Mouse (Mus musculus) MEL (cell line): ENCODE data around the gene Med19. TPM values are rescaled to one million over a fixed set of nuclear protein-coding genes. Genes with fewer than 3 reads are reported as not detected.
"Not testable (repeated sequence)": the region's sequence is repeated elsewhere in the genome, so short reads cannot be mapped to it uniquely, and the experiment has no call there.

Experiments
- DNase-seq: peaks from one replicate; pipeline ENCODE4 v3.0.0; 2011; ENCODE audit warnings: low read depth, low spot score
- H3K27ac ChIP-seq: 2 replicates; pipeline ENCODE4 v1.5.1; 2012; ENCODE audit warnings: low read depth, mild to moderate bottlenecking, control low read depth, low read length, moderate library complexity; ENCODE audit not compliant: control insufficient read depth
- H3K27me3 ChIP-seq, 2 experiments: fragments of 150-350 bp in 1 of 2; sonication (generic) in 1 of 2; 2 replicates each; pipeline ENCODE4 v1.6.1; 2012; ENCODE audit warnings: low read length in 2 of 2, mild to moderate bottlenecking in 2 of 2, improper control_type of control experiment in 1 of 2, moderate library complexity in 1 of 2; ENCODE audit not compliant: insufficient read depth in 2 of 2, control insufficient read depth in 1 of 2
- H3K36me3 ChIP-seq, 2 experiments: 2 replicates each; pipeline ENCODE4 v1.6.1; 2012 to 2014; ENCODE audit warnings: low read length in 2 of 2, improper control_type of control experiment in 1 of 2, inconsistent platforms in 1 of 2, mild to moderate bottlenecking in 1 of 2; ENCODE audit not compliant: insufficient read depth in 2 of 2, control insufficient read depth in 1 of 2
- H3K4me1 ChIP-seq, 2 experiments: fragments of 150-350 bp in 1 of 2; sonication (generic) in 1 of 2; 2 replicates each; pipeline ENCODE4 v1.6.1; 2012; ENCODE audit warnings: low read length in 2 of 2, improper control_type of control experiment in 1 of 2, mild to moderate bottlenecking in 1 of 2; ENCODE audit not compliant: insufficient read depth in 2 of 2, control insufficient read depth in 1 of 2
- H3K4me3 ChIP-seq, 2 experiments: fragments of 150-350 bp in 1 of 2; sonication (generic) in 1 of 2; 2 replicates each; pipeline ENCODE4 v1.5.1; 2012; ENCODE audit warnings: low read depth in 2 of 2, low read length in 2 of 2, mild to moderate bottlenecking in 2 of 2, moderate library complexity in 2 of 2, control low read depth in 1 of 2, improper control_type of control experiment in 1 of 2; ENCODE audit not compliant: control insufficient read depth in 1 of 2, insufficient read depth in 1 of 2
- H3K79me2 ChIP-seq: 2 replicates; pipeline ENCODE4 v1.6.1; 2012; ENCODE audit warnings: mild to moderate bottlenecking, low read length, moderate library complexity; ENCODE audit not compliant: control insufficient read depth, poor library complexity, insufficient read depth
- H3K9ac ChIP-seq: 2 replicates; pipeline ENCODE4 v1.6.1; 2012; ENCODE audit warnings: low read depth, mild to moderate bottlenecking, control low read depth, low read length, moderate library complexity; ENCODE audit not compliant: control insufficient read depth, poor library complexity, severe bottlenecking
- H3K9me3 ChIP-seq: fragments of 150-350 bp; sonication (generic); replicated peaks from 2 replicates; pipeline ENCODE4 v1.6.1; 2012; ENCODE audit warnings: mild to moderate bottlenecking, low read length, improper control_type of control experiment, moderate library complexity; ENCODE audit not compliant: insufficient read depth
- BHLHE40 ChIP-seq: IDR thresholded peaks from 2 replicates; pipeline ENCODE4 v1.6.1; 2012; ENCODE audit warnings: low read depth, mild to moderate bottlenecking, inconsistent platforms, low read length, improper control_type of control experiment, borderline replicate concordance
- CHD1 ChIP-seq: IDR thresholded peaks from 2 replicates; pipeline ENCODE4 v1.6.1; 2012; ENCODE audit warnings: low read depth, mild to moderate bottlenecking, inconsistent platforms, low read length, improper control_type of control experiment
- CHD2 ChIP-seq: IDR thresholded peaks from 2 replicates; pipeline ENCODE4 v1.6.1; 2011; ENCODE audit warnings: low read length, improper control_type of control experiment
- E2F4 ChIP-seq: IDR thresholded peaks from 2 replicates; pipeline ENCODE4 v1.6.1; 2011; ENCODE audit warnings: low read depth, low read length, improper control_type of control experiment, borderline replicate concordance
- GATA1 ChIP-seq: IDR thresholded peaks from 2 replicates; pipeline ENCODE4 v1.6.1; 2011; ENCODE audit warnings: low read depth, low read length, improper control_type of control experiment
- HCFC1 ChIP-seq: IDR thresholded peaks from 2 replicates; pipeline ENCODE4 v1.6.1; 2012; ENCODE audit warnings: low read depth, mild to moderate bottlenecking, inconsistent platforms, low read length, improper control_type of control experiment, moderate library complexity
- KAT2A ChIP-seq: conservative IDR thresholded peaks from 2 replicates; pipeline ENCODE4 v1.6.1; 2012; ENCODE audit warnings: low read depth, low read length, improper control_type of control experiment, inconsistent platforms
- MAZ ChIP-seq: IDR thresholded peaks from 2 replicates; pipeline ENCODE4 v1.6.1; 2012; ENCODE audit warnings: low read depth, mild to moderate bottlenecking, inconsistent platforms, low read length, improper control_type of control experiment
- MEF2A ChIP-seq: IDR thresholded peaks from 2 replicates; pipeline ENCODE4 v1.6.1; 2014; ENCODE audit warnings: low read depth, mild to moderate bottlenecking, inconsistent platforms, low read length, improper control_type of control experiment; ENCODE audit not compliant: poor library complexity, insufficient replicate concordance, severe bottlenecking; ENCODE audit errors: extremely low read depth
- MXI1 ChIP-seq: IDR thresholded peaks from 2 replicates; pipeline ENCODE4 v1.6.1; 2011; ENCODE audit warnings: mild to moderate bottlenecking, low read depth, low read length, improper control_type of control experiment
- MYB ChIP-seq: IDR thresholded peaks from 2 replicates; pipeline ENCODE4 v1.6.1; 2011; ENCODE audit warnings: mild to moderate bottlenecking, low read depth, low read length, improper control_type of control experiment
- MYC ChIP-seq: IDR thresholded peaks from 2 replicates; pipeline ENCODE4 v1.6.1; 2011; ENCODE audit warnings: low read depth, mild to moderate bottlenecking, low read length, improper control_type of control experiment, moderate library complexity
- NELFE ChIP-seq: IDR thresholded peaks from 2 replicates; pipeline ENCODE4 v1.6.1; 2011; ENCODE audit warnings: low read depth, low read length, improper control_type of control experiment
- POLR2AphosphoS2 ChIP-seq: IDR thresholded peaks from 2 replicates; pipeline ENCODE4 v1.6.1; 2011; ENCODE audit warnings: low read length, improper control_type of control experiment
- POLR2AphosphoS5 ChIP-seq: IDR thresholded peaks from 2 replicates; pipeline ENCODE4 v1.6.1; 2012; ENCODE audit warnings: low read depth, borderline replicate concordance, mild to moderate bottlenecking, inconsistent platforms, low read length, moderate library complexity, mixed read lengths
- RCOR1 ChIP-seq: IDR thresholded peaks from 2 replicates; pipeline ENCODE4 v1.6.1; 2012; ENCODE audit warnings: low read depth, mild to moderate bottlenecking, inconsistent platforms, low read length, improper control_type of control experiment
- SIN3A ChIP-seq: IDR thresholded peaks from 2 replicates; pipeline ENCODE4 v1.6.1; 2012; ENCODE audit warnings: low read length, improper control_type of control experiment, inconsistent platforms
- SMC3 ChIP-seq: IDR thresholded peaks from 2 replicates; pipeline ENCODE4 v1.6.1; 2011; ENCODE audit warnings: low read depth, low read length, improper control_type of control experiment
- TAL1 ChIP-seq: IDR thresholded peaks from 2 replicates; pipeline ENCODE4 v1.6.1; 2012; ENCODE audit warnings: mild to moderate bottlenecking, inconsistent platforms, low read length, moderate library complexity, mixed read lengths
- TBP ChIP-seq: IDR thresholded peaks from 2 replicates; pipeline ENCODE4 v1.8.0; 2011; ENCODE audit warnings: low read depth, low read length, improper control_type of control experiment
- UBTF ChIP-seq: IDR thresholded peaks from 2 replicates; pipeline ENCODE4 v1.6.1; 2012; ENCODE audit warnings: low read depth, mild to moderate bottlenecking, inconsistent platforms, low read length, improper control_type of control experiment, moderate library complexity, borderline replicate concordance; ENCODE audit not compliant: insufficient read depth
- ZKSCAN1 ChIP-seq: IDR thresholded peaks from 2 replicates; pipeline ENCODE4 v1.6.1; 2012; ENCODE audit warnings: low read depth, mild to moderate bottlenecking, inconsistent platforms, low read length, improper control_type of control experiment, moderate library complexity
- ZMIZ1 ChIP-seq: IDR thresholded peaks from 2 replicates; pipeline ENCODE4 v1.6.1; 2012; ENCODE audit warnings: low read depth, mild to moderate bottlenecking, inconsistent platforms, low read length, improper control_type of control experiment, moderate library complexity
- polyA plus RNA-seq, 2 experiments: library from polyadenylated mRNA; stranded (reverse) in 1 of 2; unstranded in 1 of 2; fragments of >175 nt in 1 of 2; fragments of >200 nt in 1 of 2; gene quantifications; 2 replicates each; pipeline versions ENCODE4 v1.2.1 to v1.2.4; 2012; ENCODE audit warnings: low replicate concordance in 2 of 2, low read depth in 1 of 2; ENCODE audit not compliant: insufficient read length in 2 of 2, insufficient read depth in 1 of 2, missing spikeins in 1 of 2
- total RNA-seq: library from RNA; depleted of rRNA; stranded (reverse); fragments of 300-350 nt; gene quantifications from 2 replicates; pipeline ENCODE4 v1.2.3, GENCODE M21; 2012

Med19 gene
- total and polyA plus RNA-seq, 3 experiments: 18.8 to 26.0 TPM; not detected in 1

DNA sequence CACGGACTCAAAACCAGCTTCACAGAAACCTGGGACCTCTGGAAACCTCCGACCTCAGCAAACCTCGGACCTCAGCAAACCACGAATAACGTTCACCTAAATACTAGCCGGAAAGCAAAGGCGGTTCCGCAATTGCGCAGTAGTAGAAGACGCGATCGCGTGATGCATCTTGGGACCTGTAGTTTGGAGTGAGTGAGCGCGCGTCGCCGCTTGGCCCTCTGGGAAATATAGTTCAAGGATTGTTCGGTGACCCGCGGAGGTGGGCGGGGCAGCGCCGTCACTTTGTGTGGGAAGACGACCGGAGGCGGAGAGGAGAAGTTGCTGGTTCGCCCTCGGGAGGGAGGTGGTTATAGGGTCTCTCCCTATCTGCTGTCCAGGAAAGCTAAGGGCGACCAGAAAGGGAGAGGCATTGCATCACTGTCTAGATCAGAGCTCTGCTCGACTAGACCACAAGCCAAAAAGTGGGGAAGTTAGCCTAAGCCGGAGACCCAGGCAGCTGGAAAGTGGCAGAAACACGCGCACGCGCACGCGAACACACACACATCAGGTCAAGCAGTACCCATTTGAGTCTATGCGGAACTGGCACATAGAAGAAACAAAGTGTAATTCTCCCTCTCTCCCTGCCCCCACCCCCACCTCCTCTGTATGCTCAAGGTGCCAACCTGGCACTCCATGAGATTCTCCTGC is 49.1 kb downstream of the Med19 start, which contains the start of gene Clp1 (continued):
- TF ChIP-seq MAZ (0 out of 2 replicates have a peak, but pooled peaks have one; percentile 50), POLR2AphosphoS5 (no peak), RCOR1 (no peak), MYC (no peak), BHLHE40 (no peak), MEF2A (no peak), GATA1 (no peak), MXI1 (peak; percentile 87), POLR2AphosphoS2 (peak; percentile 96), UBTF (no peak), SIN3A (peak; percentile 99), ZMIZ1 (peak; percentile 88), SMC3 (no peak), ZKSCAN1 (no peak), TBP (peak; percentile 91), HCFC1 (peak; percentile 97), CHD2 (peak; percentile 86), CHD1 (no peak), KAT2A (peak; percentile 97), E2F4 (no peak), MYB (peak; percentile 67), TAL1 (no peak), NELFE (peak; percentile 93)

DNA sequence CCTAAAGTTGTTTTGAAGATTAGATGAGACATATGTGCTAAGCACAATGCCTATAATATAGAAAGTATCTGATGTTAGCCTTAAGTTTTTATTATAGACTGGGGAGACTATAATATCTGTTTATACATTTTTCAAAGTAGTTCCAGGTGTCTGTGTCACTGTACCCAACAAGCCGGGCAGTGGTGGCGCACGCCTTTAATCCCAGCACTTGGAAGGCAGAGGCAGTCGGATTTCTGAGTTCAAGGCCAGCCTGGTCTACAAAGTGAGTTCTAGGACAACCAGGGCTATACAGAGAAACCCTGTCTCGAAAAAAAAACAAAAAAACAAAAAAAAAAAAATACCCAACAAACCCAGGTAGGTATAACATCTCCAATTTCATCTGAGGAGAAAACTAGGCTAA is 50.0 kb downstream of the Med19 start:
- Histone ChIP-seq H3K79me2 (peaks cover 27% of the 10 kb centered on the region), H3K36me3 (peaks cover 5 to 20% of the 10 kb centered on the region in 2 experiments; a peak in 3 of 4 replicates), H3K4me1 (peaks cover 3 to 10% of the 10 kb centered on the region in 2 experiments), H3K4me3 (peak overlapping the region in 1 of 2 experiments; percentile 52; a peak in 2 of 4 replicates)
- H3K9me3 ChIP-seq, H3K9ac ChIP-seq, H3K27me3 ChIP-seq, H3K27ac ChIP-seq, DNase-seq: not testable (repeated sequence)
